ENCODE assay signal across 7 mouse cellular contexts in the genomic region with DNA sequence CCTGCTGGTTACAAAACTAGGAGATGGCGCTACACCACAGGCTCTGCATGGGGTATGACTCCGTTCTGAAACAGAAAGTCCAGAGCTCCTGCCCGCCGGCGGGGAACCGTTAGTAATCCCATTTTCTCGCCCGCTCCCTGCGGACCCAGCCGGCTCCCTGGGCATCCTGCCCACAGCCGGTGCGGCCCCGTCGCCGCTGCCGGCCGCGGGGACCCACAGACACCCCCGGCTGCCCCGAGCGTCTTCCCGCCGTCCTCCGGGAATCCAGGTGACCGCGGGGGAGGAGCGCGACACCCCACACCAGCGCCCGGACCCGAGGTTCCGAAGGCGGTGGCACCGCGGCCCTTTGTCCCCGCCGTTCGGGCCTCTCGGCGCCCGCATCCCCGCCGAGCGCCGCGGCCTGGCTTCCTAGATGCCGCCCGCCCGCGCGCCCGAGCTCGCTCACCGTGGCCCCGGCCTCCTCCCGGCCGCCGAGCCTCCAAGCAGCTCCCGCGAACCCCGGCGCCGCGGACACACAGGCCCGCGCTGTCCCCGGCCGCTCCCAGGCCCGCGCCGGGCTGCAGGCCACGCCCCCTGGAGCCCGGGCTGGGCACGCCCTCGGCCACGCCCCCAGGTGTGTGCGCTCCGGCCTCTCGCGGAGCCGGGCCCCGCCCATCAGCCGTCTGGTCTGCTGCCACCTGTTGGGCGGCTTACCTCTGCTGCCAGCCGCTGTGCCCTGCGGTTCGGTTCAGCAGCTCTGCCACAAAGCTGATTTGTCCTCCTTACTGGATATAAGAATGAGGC. TPM values are rescaled to one million over a fixed set of nuclear protein-coding genes. Genes with fewer than 3 reads are reported as not detected.
DNase-seq lines count a peak whose midpoint lies in the region; ATAC-seq lines count a peak whose summit lies in the region.

A gene (minus strand): TSS at position 605 of the 783 bp plus-strand sequence.

- H3K4me2 ChIP-seq in intestine, embryonic 15.5 days (replicated peaks) = peak within 1 kb of the TSS; percentile 64

- intact Hi-C loops in gastrocnemius, postnatal 36 days (cut with DNase I) = loop anchor here (5.0 kb wide), 1 partner anchor 69 kb away; no protein-coding TSS in a partner anchor
- intact Hi-C loops in left cerebral cortex, postnatal 25 days (cut with DNase I) = loop anchor here (1.0 to 5.0 kb wide), 2 partner anchors 66 to 151 kb away; a partner anchor contains a TSS

- H3K9ac ChIP-seq in intestine, embryonic 15.5 days = peak within 1 kb of the TSS; percentile 90

- no peaks in the 10 kb centered on the region for H3K27me3 ChIP-seq in intestine, embryonic 15.5 days (replicated peaks)
- H3K27me3 ChIP-seq in midbrain, embryonic 10.5 days (ENCODE audit: low read depth, poor library complexity, severe bottlenecking) = no peaks in the 10 kb centered on the region

- peaks cover 3% of the 10 kb centered on the region; the same call in 1 of the 2 replicates for H3K4me1 ChIP-seq in intestine, embryonic 15.5 days (replicated peaks)
- peaks cover 14% of the 10 kb centered on the region for H3K4me1 ChIP-seq in midbrain, embryonic 10.5 days

- no peaks in the 10 kb centered on the region for H3K36me3 ChIP-seq in intestine, embryonic 15.5 days
- peaks cover 35% of the 10 kb centered on the region for H3K36me3 ChIP-seq in midbrain, embryonic 10.5 days

- peak within 1 kb of the TSS; percentile 97 for H3K4me3 ChIP-seq in intestine, embryonic 15.5 days (replicated peaks)
- peak within 1 kb of the TSS; percentile 98 for H3K4me3 ChIP-seq in midbrain, embryonic 10.5 days

- WGBS in intestine, embryonic 15.5 days = under 1% methylated on average over 80 of the region's 87 CpGs
- under 1% methylated on average over 87 of the region's 87 CpGs for WGBS in midbrain, embryonic 10.5 days

- ATAC-seq in intestine, embryonic 15.5 days = peak; percentile 99

- peak within 1 kb of the TSS; percentile 88 for H3K27ac ChIP-seq in intestine, embryonic 15.5 days
- peak within 1 kb of the TSS; percentile 95 for H3K27ac ChIP-seq in midbrain, embryonic 10.5 days (replicated peaks)

- DNase-seq in adrenal gland, adult 18-20 months (ENCODE audit: low spot score in 2 of 2) = peak; percentile 97
- DNase-seq in embryo, embryonic 11 days = peak; percentile 96
- peak; percentile 91 to 92 for DNase-seq in gastrocnemius, postnatal 36 days
- peak; percentile 92 for DNase-seq in left cerebral cortex, postnatal 25 days (ENCODE audit: low spot score in 2 of 2)
- DNase-seq in midbrain, embryonic 10.5 days (ENCODE audit: low spot score) = peak; percentile 85
- peak; percentile 83 for DNase-seq in right cerebral cortex, postnatal 4 days

- H3K9me3 ChIP-seq in intestine, embryonic 15.5 days = no peaks in the 10 kb centered on the region
- no peaks in the 10 kb centered on the region; the same call in 1 of the 2 replicates for H3K9me3 ChIP-seq in midbrain, embryonic 10.5 days (replicated peaks)

RNA-seq across cellular contexts. Expression of the gene that starts here (rescaled TPM):
- total RNA-seq in adrenal gland, adult 18-20 months (2021) = 10 to 100 TPM; 90.4 to 99.9 TPM
- 10 to 100 TPM; 21.8 to 23.6 TPM for total RNA-seq in gastrocnemius, postnatal 36 days (2021)
- polyA plus RNA-seq in intestine, embryonic 15.5 days (2015; fragmentation: Nextera tagmentation; extraction: Ambion mirVana) = 74.6 and 82.4 TPM in 2 replicates
- 10 to 100 TPM; 25.2 to 30.1 TPM for total RNA-seq in left cerebral cortex, postnatal 25 days (2021)
- polyA plus RNA-seq in midbrain, embryonic 10.5 days (2016; fragmentation: Nextera tagmentation; extraction: Ambion mirVana) = 83.0 and 92.7 TPM in 2 replicates

Comparison
In these comparisons a context has a peak if more than half of its experiments do, and no peak if none do; other contexts are left out.
1. Peak in every context shown above with its lines: DNase-seq, ATAC-seq, H3K4me3 ChIP-seq and H3K27ac ChIP-seq.